Mouse (Mus musculus): ENCODE measurements around the gene Focad. TPM values are rescaled to one million over a fixed set of nuclear protein-coding genes. Genes with fewer than 3 reads are reported as not detected.

Gene Focad
- 14.8 and 17.0 TPM in 2 replicates for polyA plus RNA-seq (2016; fragmentation: Nextera tagmentation; extraction: Ambion mirVana)

DNA sequence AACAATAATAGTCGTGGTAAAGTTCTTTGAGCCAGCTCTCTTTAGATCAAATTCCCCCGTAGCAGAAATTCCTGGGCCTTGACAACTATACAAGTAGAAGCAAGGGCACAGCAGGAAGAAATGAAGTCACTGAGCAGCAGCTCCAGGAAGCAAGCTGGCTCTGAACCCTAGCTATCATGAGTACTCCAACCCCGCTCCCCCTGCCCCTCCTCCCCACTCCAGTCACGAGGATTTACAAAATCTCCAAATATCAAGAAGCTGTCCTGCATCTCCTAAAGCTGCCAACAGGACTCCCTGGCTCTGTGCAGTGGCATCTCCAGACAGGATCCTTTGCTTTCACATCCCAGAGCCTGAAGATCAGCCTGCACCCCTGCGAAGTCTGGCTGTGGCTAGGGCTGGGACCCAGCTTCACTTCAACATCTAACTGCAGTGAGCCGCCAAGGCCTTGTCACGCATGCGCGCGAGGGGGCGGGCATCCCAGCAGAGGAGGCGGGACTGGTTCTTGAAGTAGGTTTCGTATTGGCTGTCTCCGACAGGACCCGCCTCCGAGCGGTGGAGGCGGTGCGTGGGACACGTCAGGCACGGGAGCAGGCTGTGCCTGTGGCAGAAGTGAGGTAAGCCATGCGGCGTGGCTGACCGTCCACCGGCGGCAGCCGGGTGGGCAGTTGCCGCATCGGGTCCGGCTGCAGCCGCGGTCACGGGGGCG, at the start of gene Focad:
TSS of gene Focad (plus strand) at position 568 of the 706 bp plus-strand sequence.
- H3K9me3 ChIP-seq = no peaks in the 10 kb centered on the region
- no peaks in the 10 kb centered on the region for H3K27me3 ChIP-seq (ENCODE audit: insufficient read depth, poor library complexity, severe bottlenecking)
- 2% methylated on average over 34 of the region's 34 CpGs for WGBS
- DNase-seq (ENCODE audit: low spot score) = peak; percentile 99
- H3K36me3 ChIP-seq = no peaks in the 10 kb centered on the region
- peak within 1 kb of the TSS; percentile 98 for H3K4me3 ChIP-seq
- peaks cover 7% of the 10 kb centered on the region; the same call in 1 of the 2 replicates for H3K4me1 ChIP-seq
- H3K27ac ChIP-seq = peak within 1 kb of the TSS; percentile 94

DNA sequence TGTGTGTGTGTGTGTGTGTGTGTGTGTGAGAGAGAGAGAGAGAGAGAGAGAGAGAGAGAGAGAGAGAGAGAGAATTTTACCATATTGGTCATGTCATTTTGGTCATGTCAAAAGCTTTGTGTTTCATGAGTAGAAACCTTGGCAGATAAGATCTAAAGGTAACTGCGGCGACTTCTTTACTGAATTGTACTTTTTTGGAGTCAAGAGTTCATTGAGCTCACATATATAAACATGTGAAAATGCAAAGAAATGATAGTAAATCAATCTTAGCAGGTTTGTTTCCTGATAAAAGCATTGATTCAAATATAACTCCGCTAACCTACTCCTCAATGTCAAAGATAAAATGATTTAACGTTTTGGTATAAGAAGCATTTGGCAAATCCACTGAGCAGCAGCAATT, 49.3 kb upstream of the Focad start:
- WGBS = 82% methylated on average over 4 of the region's 4 CpGs

DNA sequence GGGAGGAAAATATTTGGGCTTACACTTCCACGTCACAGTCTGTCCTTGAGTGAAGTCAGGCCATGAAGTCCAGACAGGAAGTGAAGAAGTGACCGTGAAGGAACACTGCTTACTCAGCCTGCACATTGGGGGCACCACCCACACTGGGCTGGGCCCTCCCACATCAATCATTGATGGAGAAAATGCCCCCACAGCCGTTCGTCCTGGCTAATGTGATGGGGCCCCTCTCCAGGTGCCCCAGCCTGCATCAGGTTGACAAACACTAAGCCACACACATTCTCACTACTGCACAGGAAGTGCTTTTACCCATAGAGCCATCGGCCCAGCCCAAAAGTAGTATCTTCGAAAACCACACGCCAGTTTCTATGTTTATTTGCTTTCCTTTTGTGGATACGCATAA, 48.1 kb upstream of the Focad start:
- 73% methylated on average over 8 of the region's 8 CpGs for WGBS
- no peak overlapping the region for H3K4me3 ChIP-seq
- no peaks in the 10 kb centered on the region for H3K27me3 ChIP-seq (ENCODE audit: insufficient read depth, poor library complexity, severe bottlenecking)
- no peaks in the 10 kb centered on the region for H3K36me3 ChIP-seq
- H3K4me1 ChIP-seq = no peaks in the 10 kb centered on the region
- H3K27ac ChIP-seq = no peak overlapping the region
- no peaks in the 10 kb centered on the region for H3K9me3 ChIP-seq
- DNase-seq (ENCODE audit: low spot score) = no peak

More for the DNA sequence above, 49.3 kb upstream of the Focad start:
- no peaks in the 10 kb centered on the region for H3K36me3 ChIP-seq
- H3K27me3 ChIP-seq (ENCODE audit: insufficient read depth, poor library complexity, severe bottlenecking) = no peaks in the 10 kb centered on the region
- no peak for DNase-seq (ENCODE audit: low spot score)
- H3K9me3 ChIP-seq = no peaks in the 10 kb centered on the region
- H3K4me3 ChIP-seq = no peak overlapping the region
- H3K27ac ChIP-seq = no peak overlapping the region
- H3K4me1 ChIP-seq = no peaks in the 10 kb centered on the region

DNA sequence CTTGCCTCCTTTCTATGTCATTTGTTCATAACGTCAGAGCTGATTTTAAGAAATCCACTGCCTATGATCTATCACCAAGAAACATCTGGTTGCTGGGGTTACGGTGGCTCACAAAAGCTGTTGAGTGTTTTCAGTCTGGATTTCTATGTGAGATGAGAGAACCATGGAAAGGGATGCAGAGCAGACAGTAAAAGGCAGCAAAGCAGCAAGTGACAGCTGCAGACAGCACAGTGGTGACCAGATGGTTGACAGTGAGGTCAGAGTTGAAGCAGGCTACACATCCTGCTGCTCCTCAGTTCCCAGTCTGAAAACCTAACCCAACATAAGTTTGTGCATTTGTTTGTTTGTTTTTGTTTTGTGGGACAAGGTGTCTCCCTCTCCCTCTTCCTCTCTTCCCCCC, 19.0 kb upstream of the Focad start:
- H3K4me3 ChIP-seq = no peak overlapping the region
- H3K9me3 ChIP-seq = no peaks in the 10 kb centered on the region
- H3K4me1 ChIP-seq = no peaks in the 10 kb centered on the region
- H3K27me3 ChIP-seq (ENCODE audit: insufficient read depth, poor library complexity, severe bottlenecking) = no peaks in the 10 kb centered on the region
- no peak overlapping the region for H3K27ac ChIP-seq
- no peak for DNase-seq (ENCODE audit: low spot score)
- 76% methylated on average over 2 of the region's 2 CpGs for WGBS
- H3K36me3 ChIP-seq = no peaks in the 10 kb centered on the region

DNA sequence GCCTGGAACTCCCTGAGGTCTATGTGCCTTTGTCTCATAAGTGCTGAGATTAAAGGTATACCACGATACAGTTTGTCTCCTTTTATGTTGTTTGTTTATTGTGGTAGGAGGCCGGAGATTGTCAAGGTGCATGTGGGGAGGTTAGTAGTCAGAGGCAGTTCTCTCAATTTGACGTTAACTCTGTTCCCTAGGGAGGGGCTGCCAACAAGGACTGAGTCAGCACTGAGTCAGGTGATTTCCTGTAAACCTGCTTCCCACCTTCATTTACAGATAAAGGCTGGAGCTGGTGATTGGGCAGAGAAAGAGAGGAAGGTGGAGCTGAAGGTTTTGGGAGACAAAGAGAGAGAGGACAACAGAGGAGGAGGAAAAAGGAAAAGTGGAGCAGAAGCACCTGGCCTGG, 15.4 kb upstream of the Focad start:
- H3K27me3 ChIP-seq (ENCODE audit: insufficient read depth, poor library complexity, severe bottlenecking) = no peaks in the 10 kb centered on the region
- no peak overlapping the region for H3K4me3 ChIP-seq
- no peaks in the 10 kb centered on the region for H3K9me3 ChIP-seq
- 52% methylated on average over 3 of the region's 3 CpGs for WGBS
- no peaks in the 10 kb centered on the region for H3K36me3 ChIP-seq
- H3K27ac ChIP-seq = no peak overlapping the region
- DNase-seq (ENCODE audit: low spot score) = no peak
- H3K4me1 ChIP-seq = no peaks in the 10 kb centered on the region

DNA sequence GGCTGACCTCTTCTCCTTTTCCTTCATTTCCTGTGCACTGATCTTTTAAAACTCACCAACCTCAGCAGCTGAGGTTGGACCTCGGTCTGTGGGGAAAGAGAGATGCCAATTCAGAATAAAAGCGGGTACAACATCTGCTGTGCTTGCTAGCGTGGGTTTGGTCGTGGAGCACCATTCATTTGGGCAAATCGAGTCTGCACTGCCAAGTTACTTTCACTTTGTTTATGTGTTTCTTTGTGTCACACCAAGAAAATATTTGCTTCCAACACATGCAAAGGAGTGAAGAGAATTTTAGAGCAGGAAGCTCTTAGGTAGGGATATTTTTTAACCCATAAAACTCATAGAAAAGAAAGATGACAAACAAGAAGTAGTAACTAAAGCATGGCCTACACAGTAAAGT, 13.0 kb upstream of the Focad start:
- 76% methylated on average over 5 of the region's 5 CpGs for WGBS
- H3K27me3 ChIP-seq (ENCODE audit: insufficient read depth, poor library complexity, severe bottlenecking) = no peaks in the 10 kb centered on the region
- no peak overlapping the region for H3K4me3 ChIP-seq
- H3K36me3 ChIP-seq = no peaks in the 10 kb centered on the region
- no peak for DNase-seq (ENCODE audit: low spot score)
- H3K4me1 ChIP-seq = no peaks in the 10 kb centered on the region
- H3K27ac ChIP-seq = no peak overlapping the region
- H3K9me3 ChIP-seq = no peaks in the 10 kb centered on the region

DNA sequence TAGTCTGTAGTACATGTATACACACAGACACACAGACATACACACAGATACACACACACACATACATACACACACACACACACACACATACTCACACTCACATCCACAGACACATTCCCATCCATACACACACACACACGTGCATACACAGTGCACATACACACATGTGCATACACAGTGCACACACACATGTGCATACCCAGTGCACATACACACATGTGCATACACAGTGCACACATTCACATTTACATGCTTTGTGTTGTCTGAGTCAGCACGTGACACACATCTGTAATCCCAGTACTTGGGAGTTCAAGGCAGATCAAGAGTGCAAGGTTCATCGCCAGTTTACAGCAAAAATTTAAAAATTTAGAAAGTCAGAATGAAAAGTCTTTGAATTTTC, 12.5 kb upstream of the Focad start:
- Histone ChIP-seq H3K4me3 (no peak overlapping the region), H3K27ac (no peak overlapping the region), H3K27me3 (ENCODE audit: insufficient read depth, poor library complexity, severe bottlenecking) (no peaks in the 10 kb centered on the region), H3K4me1 (no peaks in the 10 kb centered on the region), H3K9me3 (no peaks in the 10 kb centered on the region), H3K36me3 (no peaks in the 10 kb centered on the region)
- DNase-seq (ENCODE audit: low spot score) = no peak
- 91% methylated on average over 3 of the region's 3 CpGs for WGBS

DNA sequence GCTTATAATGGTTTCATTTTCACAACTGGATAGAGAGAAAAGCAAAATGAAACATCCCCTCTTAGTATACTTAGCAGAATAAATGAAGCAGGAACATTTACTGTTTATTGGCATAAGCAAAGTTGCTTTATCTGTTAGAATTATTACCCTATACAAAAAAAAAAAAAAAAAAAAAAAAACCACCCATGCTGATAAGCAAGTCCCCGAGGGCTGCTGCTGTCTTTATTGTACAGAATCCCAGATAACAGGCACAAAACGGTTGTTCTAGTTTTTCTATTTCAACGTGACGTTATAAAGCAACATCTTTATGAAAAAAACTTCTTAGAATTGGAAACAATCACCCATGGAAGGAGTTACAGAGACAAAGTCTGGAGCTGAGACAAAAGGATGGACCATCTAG, 12.0 kb upstream of the Focad start:
- Histone ChIP-seq H3K9me3 (no peaks in the 10 kb centered on the region), H3K27me3 (ENCODE audit: insufficient read depth, poor library complexity, severe bottlenecking) (no peaks in the 10 kb centered on the region), H3K36me3 (no peaks in the 10 kb centered on the region), H3K4me3 (no peak overlapping the region), H3K4me1 (no peaks in the 10 kb centered on the region), H3K27ac (no peak overlapping the region)
- 65% methylated on average over 4 of the region's 4 CpGs for WGBS
- DNase-seq (ENCODE audit: low spot score) = no peak

DNA sequence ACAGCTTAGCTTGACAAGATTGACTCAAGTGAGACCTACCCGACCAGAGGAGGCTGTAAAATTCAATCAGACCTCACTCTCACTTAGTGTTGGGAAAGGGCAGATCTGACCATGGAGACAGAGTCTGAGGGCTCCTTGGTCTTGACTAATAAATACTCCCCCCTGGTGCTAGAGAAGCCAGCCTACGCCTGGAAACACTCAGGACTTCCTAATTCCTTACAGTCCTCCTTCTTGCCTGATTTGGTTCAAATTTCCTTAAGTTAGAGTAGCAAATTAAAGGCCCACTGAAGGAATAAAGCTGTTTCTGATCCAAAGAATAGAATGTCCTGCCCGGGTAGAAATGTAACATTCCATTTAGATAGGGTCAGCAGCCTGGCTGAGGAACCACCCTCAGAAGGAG, 10.6 kb upstream of the Focad start:
- no peaks in the 10 kb centered on the region for H3K36me3 ChIP-seq
- H3K9me3 ChIP-seq = no peaks in the 10 kb centered on the region
- WGBS = 59% methylated on average over 3 of the region's 3 CpGs
- H3K27me3 ChIP-seq (ENCODE audit: insufficient read depth, poor library complexity, severe bottlenecking) = no peaks in the 10 kb centered on the region
- no peak overlapping the region for H3K4me3 ChIP-seq
- no peak overlapping the region for H3K27ac ChIP-seq
- no peaks in the 10 kb centered on the region for H3K4me1 ChIP-seq
- DNase-seq (ENCODE audit: low spot score) = no peak

DNA sequence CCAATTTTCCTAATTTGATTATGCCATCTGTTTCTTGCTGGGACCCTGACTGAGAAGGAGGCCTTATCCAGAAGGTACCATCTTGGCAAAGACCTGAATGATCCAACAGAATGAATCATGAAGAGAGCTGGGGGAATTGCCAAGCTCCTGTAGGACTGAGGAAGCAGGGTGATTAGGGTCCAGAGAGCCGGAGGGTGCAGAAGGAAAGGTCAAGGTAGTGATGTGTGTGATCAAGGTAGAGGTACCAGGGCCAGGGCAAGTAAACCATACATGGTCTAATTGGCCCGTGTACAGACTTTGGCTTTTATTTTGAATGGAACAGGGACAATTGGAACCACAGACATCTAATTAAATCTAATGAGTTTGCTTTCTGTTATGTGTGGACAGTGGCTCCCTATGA, 4.1 kb upstream of the Focad start:
- Histone ChIP-seq H3K4me3 (no peak overlapping the region), H3K27ac (no peak overlapping the region), H3K9me3 (no peaks in the 10 kb centered on the region), H3K27me3 (ENCODE audit: insufficient read depth, poor library complexity, severe bottlenecking) (no peaks in the 10 kb centered on the region), H3K4me1 (peaks cover 7% of the 10 kb centered on the region; the same call in 1 of the 2 replicates), H3K36me3 (no peaks in the 10 kb centered on the region)
- WGBS = 80% methylated on average over 2 of the region's 2 CpGs
- no peak for DNase-seq (ENCODE audit: low spot score)

DNA sequence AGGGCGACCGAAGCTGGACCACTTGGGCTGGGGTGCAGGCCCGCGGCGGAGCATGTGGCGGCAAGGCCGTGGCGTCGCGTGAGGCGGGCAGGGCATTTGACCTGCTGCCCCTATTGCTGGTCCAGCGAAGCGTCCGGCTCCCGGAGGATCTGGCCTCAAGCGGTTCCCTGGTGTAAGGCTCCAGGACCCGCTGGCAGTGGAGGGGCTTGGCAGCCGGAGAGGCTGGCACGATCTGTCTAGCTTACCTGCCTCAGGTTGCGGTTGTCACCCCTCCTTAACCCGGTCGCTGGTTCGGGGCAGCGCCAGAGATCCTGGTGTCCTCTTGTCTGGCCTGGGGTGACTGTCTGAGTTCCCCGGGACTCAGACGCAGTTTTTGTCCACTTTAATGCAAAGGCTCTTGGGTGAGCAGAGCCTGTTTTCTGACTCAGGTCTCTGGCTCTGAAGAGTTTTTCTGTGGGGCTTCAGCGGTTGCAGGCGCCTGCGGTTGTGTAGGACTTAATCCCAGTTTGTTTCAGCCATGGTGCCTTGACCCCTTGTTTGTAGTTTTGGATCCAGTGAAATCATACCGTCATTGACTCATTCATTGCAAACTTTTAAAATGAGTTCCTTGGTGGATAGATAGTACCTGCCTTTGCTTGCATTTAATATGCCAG, 465 bp downstream of the Focad start:
- H3K4me1 ChIP-seq = peaks cover 7% of the 10 kb centered on the region; the same call in 1 of the 2 replicates
- H3K27ac ChIP-seq = peak overlapping the region; percentile 94
- WGBS = under 1% methylated on average over 30 of the region's 30 CpGs
- H3K27me3 ChIP-seq (ENCODE audit: insufficient read depth, poor library complexity, severe bottlenecking) = no peaks in the 10 kb centered on the region
- no peak for DNase-seq (ENCODE audit: low spot score)
- H3K4me3 ChIP-seq = peak overlapping the region; percentile 98
- H3K36me3 ChIP-seq = no peaks in the 10 kb centered on the region
- H3K9me3 ChIP-seq = no peaks in the 10 kb centered on the region

DNA sequence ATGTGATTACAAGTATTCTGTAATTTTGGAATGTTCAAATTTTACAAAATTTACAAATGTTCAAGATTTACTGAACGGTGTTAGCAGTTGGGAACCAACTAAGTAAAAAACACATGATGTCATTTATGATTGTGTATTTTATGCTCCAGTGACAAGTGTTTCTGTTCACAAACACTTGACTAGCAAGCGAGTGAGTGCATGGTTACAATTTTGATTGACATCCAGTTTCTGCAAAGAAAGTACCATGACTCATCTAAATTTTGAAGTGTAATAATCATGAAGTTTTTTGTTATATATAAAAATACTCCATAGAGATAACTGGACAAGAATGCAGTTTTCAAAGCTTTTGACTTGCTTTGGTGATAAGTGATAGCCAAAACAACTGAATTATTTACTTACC, 1.3 kb downstream of the Focad start:
- Histone ChIP-seq H3K36me3 (no peaks in the 10 kb centered on the region), H3K9me3 (no peaks in the 10 kb centered on the region), H3K4me1 (peaks cover 7% of the 10 kb centered on the region; the same call in 1 of the 2 replicates), H3K27me3 (ENCODE audit: insufficient read depth, poor library complexity, severe bottlenecking) (no peaks in the 10 kb centered on the region), H3K4me3 (no peak overlapping the region), H3K27ac (no peak overlapping the region)
- 88% methylated on average over 2 of the region's 2 CpGs for WGBS
- no peak for DNase-seq (ENCODE audit: low spot score)

DNA sequence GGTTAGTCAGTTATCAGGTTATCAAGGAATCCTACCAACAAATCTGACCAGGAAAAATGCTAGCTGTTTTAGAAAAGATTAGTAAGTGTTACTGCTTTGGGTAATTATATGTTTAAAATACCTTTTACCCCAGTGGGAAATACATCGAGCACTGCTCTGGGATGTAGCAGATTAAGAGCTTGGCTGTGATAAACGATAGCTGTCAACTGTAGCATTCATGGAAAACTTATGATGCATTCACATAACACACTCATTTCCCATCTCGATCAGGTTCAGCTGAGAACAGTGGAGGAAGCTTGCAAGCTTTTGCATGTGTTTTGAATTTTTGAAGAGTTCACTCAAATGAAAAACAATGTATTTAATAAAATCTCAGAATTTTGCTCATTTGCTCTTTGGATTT, 14.2 kb downstream of the Focad start:
- Histone ChIP-seq H3K4me3 (no peak overlapping the region), H3K9me3 (no peaks in the 10 kb centered on the region), H3K27me3 (ENCODE audit: insufficient read depth, poor library complexity, severe bottlenecking) (no peaks in the 10 kb centered on the region), H3K4me1 (no peaks in the 10 kb centered on the region), H3K27ac (no peak overlapping the region), H3K36me3 (no peaks in the 10 kb centered on the region)
- WGBS = 77% methylated on average over 3 of the region's 3 CpGs
- no peak for DNase-seq (ENCODE audit: low spot score)
